Mouse (Mus musculus) liver, adult 2 months (tissue): ENCODE results near the gene Tnfaip8l1.

ENCODE experiments used
- CTCF ChIP-seq: fragments of 200-500 bp; IDR thresholded peaks from 2 replicates; pipeline ENCODE4 v1.5.1; 2011; ENCODE audit warnings: low read depth, low read length, control low read depth
- POLR2A ChIP-seq: fragments of 200-500 bp; IDR thresholded peaks from 2 replicates; pipeline ENCODE4 v1.6.1; 2011; ENCODE audit warnings: low read length, control low read depth; ENCODE audit not compliant: insufficient read depth; ENCODE audit errors: extremely low read depth

GRCm38 (mm10) chr17:56194765-56195164 is 32.5 kb downstream of the Tnfaip8l1 start:
- TF ChIP-seq CTCF (no peak), POLR2A (no peak)
